Comparison of ENCODE assay signal across 8 mouse cellular contexts in the genomic region with DNA sequence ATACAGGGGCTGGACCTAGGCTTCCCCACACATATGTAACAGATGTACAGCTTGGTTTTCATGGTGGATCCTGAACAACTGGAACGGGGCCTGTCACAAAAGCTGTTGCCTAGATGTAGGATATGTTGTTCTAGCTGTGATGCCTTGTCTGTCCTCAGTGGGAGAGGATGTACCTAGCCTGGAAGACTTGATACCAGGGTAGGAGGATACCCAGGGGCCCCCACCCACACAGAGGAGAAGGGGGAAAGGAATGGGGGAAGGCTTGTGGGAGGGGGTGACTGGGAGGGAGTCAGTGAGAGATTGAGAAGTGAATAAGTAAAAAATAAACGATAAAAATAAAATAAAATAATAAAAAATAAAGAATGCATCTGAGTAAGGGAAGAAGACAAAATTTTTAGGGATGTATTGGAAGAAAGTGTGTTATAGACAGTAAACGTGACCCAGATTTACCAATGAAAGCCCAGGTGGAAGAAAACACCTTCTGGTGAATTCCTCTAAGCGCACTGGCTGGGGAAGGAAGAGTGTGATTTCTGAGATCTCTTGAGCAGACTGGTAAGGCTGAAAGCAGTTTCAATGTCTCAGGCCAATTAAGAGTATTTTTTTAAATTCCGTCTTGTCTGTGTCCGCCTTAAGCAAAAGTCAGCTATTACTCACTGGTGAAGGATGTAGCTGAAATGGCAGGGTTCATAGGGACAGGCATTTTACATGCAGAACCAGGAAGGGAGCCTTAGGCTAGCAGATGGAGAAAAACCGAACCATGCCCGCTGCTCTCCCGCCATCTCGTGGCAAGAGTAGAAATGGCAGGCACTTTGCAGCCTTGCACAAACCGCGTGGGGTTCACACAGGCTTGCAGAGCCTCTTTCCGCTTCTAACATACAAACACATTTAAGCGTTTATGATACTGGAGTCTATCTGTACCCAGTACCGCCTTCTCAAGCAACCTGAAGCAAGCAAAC. TPM values are rescaled to one million over a fixed set of nuclear protein-coding genes. Genes with fewer than 3 reads are reported as not detected.
DNase-seq lines count a peak whose midpoint lies in the region; ATAC-seq lines count a peak whose summit lies in the region.

No protein-coding gene starts in this region.

- peak; percentile 99 for ATAC-seq in megakaryocyte progenitor cell, adult 5-6 weeks (replicated peaks; ENCODE audit: poor library complexity)

- peak; percentile 50 to 60 for DNase-seq in adrenal gland, adult 18-20 months (ENCODE audit: low spot score in 2 of 2)
- DNase-seq in cerebellum, postnatal 25 days: peak; percentile 90 to 91
- peak; percentile 36 for DNase-seq in gastrocnemius, adult 18-20 months (ENCODE audit: low spot score)
- peak; percentile 44 for DNase-seq in hindlimb bud, embryonic 11.5 days (ENCODE audit: extremely low spot score, low read depth, low spot score)
- peak; percentile 88 for DNase-seq in left cerebral cortex, adult 18-20 months (ENCODE audit: low spot score in 2 of 2)
- peak; percentile 71 to 78 for DNase-seq in right cerebral cortex, postnatal 36 days (ENCODE audit: low spot score in 2 of 2)
- DNase-seq in c-Kit-positive CD71-positive TER-119-positive erythroid progenitor cells, embryonic 14.5 days (ENCODE audit: low spot score): no peak

RNA-seq across cellular contexts. Expression of gene Opn5, which starts 8.1 kb away (rescaled TPM):
- total RNA-seq in adrenal gland, adult 18-20 months (2021): not detected
- total RNA-seq in gastrocnemius, adult 18-20 months (2021): not detected
- total RNA-seq in left cerebral cortex, adult 18-20 months (2021): not detected
- total RNA-seq in megakaryocyte progenitor cell, adult 5-6 weeks (2015): not detected in 2 replicates
- not detected in 2 replicates for total RNA-seq in megakaryocyte progenitor cell, adult 5-6 weeks (2017)
